In the genomic region with DNA sequence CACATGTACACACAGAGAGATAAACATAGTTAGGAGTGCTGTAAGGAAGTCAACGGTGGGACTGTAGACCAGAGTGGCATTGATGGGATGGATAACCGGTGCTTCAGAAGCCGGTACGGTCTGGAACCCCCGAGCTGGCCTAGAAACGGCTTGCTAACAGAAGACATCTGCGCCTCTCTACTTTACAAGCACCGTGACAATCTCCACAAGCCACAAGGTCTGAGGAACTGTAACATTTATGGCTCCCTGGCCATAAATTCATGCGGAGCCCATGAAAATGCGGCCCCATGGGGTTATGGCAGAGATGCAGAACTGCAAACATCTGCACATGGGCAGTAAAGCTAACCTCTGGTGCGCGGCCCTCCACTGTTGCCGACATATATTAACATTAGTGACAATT, we compare ENCODE assay signal across 23 mouse cellular contexts.
DNase-seq lines count a peak whose midpoint lies in the region; ATAC-seq lines count a peak whose summit lies in the region.
"Had no signal": no experiment of that assay in that cellular context is flagged by ENCODE, and none has a peak within 500 bp of the region (broad histone marks: within the 10 kb centered on the region; RNA-seq: fewer than 3 reads in every experiment).

No protein-coding gene starts in this region.

- 43% methylated on average over 13 of the region's 13 CpGs for WGBS in kidney, embryonic 16.5 days
- WGBS in embryonic facial prominence, embryonic 14.5 days: 62% methylated on average over 13 of the region's 13 CpGs
- WGBS in limb, embryonic 10.5 days: 52% methylated on average over 13 of the region's 13 CpGs
- 34% methylated on average over 13 of the region's 13 CpGs for WGBS in neural tube, embryonic 11.5 days

- H3K36me3 ChIP-seq in kidney, embryonic 16.5 days (ENCODE audit: insufficient read depth, low read length): no peaks in the 10 kb centered on the region
- H3K36me3 ChIP-seq in embryonic facial prominence, embryonic 14.5 days (ENCODE audit: control insufficient read depth, insufficient read depth, low read length): no peaks in the 10 kb centered on the region
- no peaks in the 10 kb centered on the region for H3K36me3 ChIP-seq in limb, embryonic 10.5 days
- H3K36me3 ChIP-seq in neural tube, embryonic 11.5 days (ENCODE audit: control insufficient read depth, insufficient read depth, low read length): no peaks in the 10 kb centered on the region
- H3K36me3 ChIP-seq: heart, embryonic 15.5 days had no signal

- H3K4me1 ChIP-seq in kidney, embryonic 16.5 days (ENCODE audit: insufficient read depth, low read length): peaks cover 11% of the 10 kb centered on the region; the same call in 1 of the 2 replicates
- peaks cover 36% of the 10 kb centered on the region for H3K4me1 ChIP-seq in embryonic facial prominence, embryonic 14.5 days (ENCODE audit: control insufficient read depth, insufficient read depth, low read length)
- H3K4me1 ChIP-seq in limb, embryonic 10.5 days: peaks cover 55% of the 10 kb centered on the region
- H3K4me1 ChIP-seq in neural tube, embryonic 11.5 days (ENCODE audit: control insufficient read depth, insufficient read depth, low read length): 0 out of 2 replicates have a peak, but pooled peaks cover 4% of the 10 kb centered on the region

- no peak overlapping the region for H3K4me3 ChIP-seq in kidney, embryonic 16.5 days (ENCODE audit: low read length)
- no peak overlapping the region for H3K4me3 ChIP-seq in embryonic facial prominence, embryonic 14.5 days (ENCODE audit: low read depth, low read length)
- no peak overlapping the region for H3K4me3 ChIP-seq in limb, embryonic 10.5 days
- no peak overlapping the region for H3K4me3 ChIP-seq in neural tube, embryonic 11.5 days (ENCODE audit: low read depth, low read length)
- H3K4me3 ChIP-seq: erythroblast, embryonic 14.5 days; forebrain, embryonic 13.5 days; gastrocnemius, adult 2 months; heart, embryonic 15.5 days had no signal

- no peaks in the 10 kb centered on the region for H3K9me3 ChIP-seq in kidney, embryonic 16.5 days (ENCODE audit: low read length)
- no peaks in the 10 kb centered on the region for H3K9me3 ChIP-seq in embryonic facial prominence, embryonic 14.5 days (ENCODE audit: control insufficient read depth, low read length)
- H3K9me3 ChIP-seq in limb, embryonic 10.5 days (replicated peaks): no peaks in the 10 kb centered on the region
- no peaks in the 10 kb centered on the region for H3K9me3 ChIP-seq in neural tube, embryonic 11.5 days (ENCODE audit: control insufficient read depth, low read length)
- H3K9me3 ChIP-seq: forebrain, embryonic 13.5 days; heart, embryonic 15.5 days had no signal

- ATAC-seq in kidney, embryonic 16.5 days (ENCODE audit: low FRiP score, low TSS enrichment): 0 out of 2 replicates have a peak, but pooled peaks have one; percentile 4
- ATAC-seq in embryonic facial prominence, embryonic 14.5 days (ENCODE audit: low read depth): no peak
- no peak for ATAC-seq in neural tube, embryonic 11.5 days (ENCODE audit: insufficient read depth, low FRiP score, low TSS enrichment)
- ATAC-seq: forebrain, embryonic 13.5 days; inflammation-experienced regulatory T-cells, adult 6 months had no signal

- no peak overlapping the region for H3K4me2 ChIP-seq in kidney, embryonic 16.5 days (replicated peaks; ENCODE audit: low read depth, low read length)
- H3K4me2 ChIP-seq in embryonic facial prominence, embryonic 14.5 days (ENCODE audit: low read depth, low read length): no peak overlapping the region
- H3K4me2 ChIP-seq in neural tube, embryonic 11.5 days (ENCODE audit: low read depth): no peak overlapping the region
- H3K4me2 ChIP-seq: forebrain, embryonic 13.5 days; heart, embryonic 15.5 days; hindbrain, embryonic 14.5 days; liver, embryonic 11.5 days had no signal

- H3K9ac ChIP-seq in kidney, embryonic 16.5 days (replicated peaks; ENCODE audit: low read length): no peak overlapping the region
- no peak overlapping the region for H3K9ac ChIP-seq in embryonic facial prominence, embryonic 14.5 days (ENCODE audit: low read depth, low read length)
- no peak overlapping the region for H3K9ac ChIP-seq in neural tube, embryonic 11.5 days (ENCODE audit: low read length)
- H3K9ac ChIP-seq: forebrain, embryonic 13.5 days; heart, embryonic 15.5 days; hindbrain, embryonic 14.5 days had no signal

- no peaks in the 10 kb centered on the region for H3K27me3 ChIP-seq in kidney, embryonic 16.5 days (ENCODE audit: insufficient read depth, low read length)
- H3K27me3 ChIP-seq in embryonic facial prominence, embryonic 14.5 days (replicated peaks; ENCODE audit: control insufficient read depth, insufficient read depth, low read length): no peaks in the 10 kb centered on the region
- peaks cover 7% of the 10 kb centered on the region; the same call in 1 of the 2 replicates for H3K27me3 ChIP-seq in limb, embryonic 10.5 days (ENCODE audit: low read depth, poor library complexity, severe bottlenecking)
- H3K27me3 ChIP-seq in neural tube, embryonic 11.5 days (ENCODE audit: control insufficient read depth, insufficient read depth, low read length): no peaks in the 10 kb centered on the region
- H3K27me3 ChIP-seq: heart, embryonic 15.5 days had no signal

- H3K27ac ChIP-seq in kidney, embryonic 16.5 days (ENCODE audit: low read length): no peak overlapping the region
- peak overlapping the region; percentile 17 for H3K27ac ChIP-seq in embryonic facial prominence, embryonic 14.5 days (replicated peaks; ENCODE audit: low read depth, low read length)
- H3K27ac ChIP-seq in limb, embryonic 10.5 days: peak overlapping the region; percentile 46; the same call in 1 of the 2 replicates
- H3K27ac ChIP-seq in neural tube, embryonic 11.5 days (ENCODE audit: low read depth, low read length): no peak overlapping the region
- H3K27ac ChIP-seq: forebrain, embryonic 13.5 days; gastrocnemius, adult 2 months; heart, embryonic 15.5 days; hindbrain, embryonic 14.5 days; stomach, postnatal 0 days had no signal

- DNase-seq in kidney, postnatal 14 days: no peak
- DNase-seq in embryonic facial prominence, embryonic 14.5 days (ENCODE audit: low spot score): peak; percentile 40
- peak; percentile 45 for DNase-seq in limb, embryonic 10.5 days (ENCODE audit: low spot score)
- peak; percentile 22 for DNase-seq in neural tube, embryonic 11.5 days (ENCODE audit: low spot score)
- no peak for DNase-seq in ovary, postnatal 36 days (ENCODE audit: low spot score)
- DNase-seq in yolk sac, embryonic 10.5 days (ENCODE audit: low spot score): no peak
- DNase-seq: adrenal gland, adult 2 months; cerebellum, adult 11-12 months; cerebellum, postnatal 14 days; gastrocnemius, adult 2 months; heart, postnatal 4 days; kidney, postnatal 36 days; lung, adult 2 months; midbrain, embryonic 14.5 days; right cerebral cortex, postnatal 14 days had no signal

Comparison
In these comparisons a context has a peak if more than half of its experiments do, and no peak if none do; other contexts are left out.
1. H3K27ac ChIP-seq: peak in embryonic facial prominence, embryonic 14.5 days (single experiment) and limb, embryonic 10.5 days (single experiment); none in kidney, embryonic 16.5 days (single experiment) and neural tube, embryonic 11.5 days (single experiment).
2. DNase-seq: peak in embryonic facial prominence, embryonic 14.5 days (single experiment), limb, embryonic 10.5 days (single experiment) and neural tube, embryonic 11.5 days (single experiment); none in kidney, postnatal 14 days (single experiment), ovary, postnatal 36 days (single experiment) and yolk sac, embryonic 10.5 days (single experiment).